Mouse (Mus musculus): ENCODE data around the gene Kcnk7. TPM values are rescaled to one million over a fixed set of nuclear protein-coding genes. Genes with fewer than 3 reads are reported as not detected.

Gene Kcnk7
- polyA plus RNA-seq, 1 experiment from 2014 or later, result not detected

- 5% methylated on average over 41 of the region's 41 CpGs for WGBS
- ATAC-seq (ENCODE audit: low FRiP score) (peak; percentile 86), DNase-seq (ENCODE audit: low spot score, missing footprints) (peak; percentile 93)
- no peaks in the 10 kb centered on the region for H3K9me3 ChIP-seq (ENCODE audit: control insufficient read depth, low read length)
- H3K4me3 ChIP-seq (ENCODE audit: low read depth, low read length), result peak overlapping the region; percentile 33
- peaks cover 20% of the 10 kb centered on the region; the same call in 1 of the 2 replicates for H3K36me3 ChIP-seq (ENCODE audit: control insufficient read depth, insufficient read depth, low read length)
- peaks cover 2% of the 10 kb centered on the region; the same call in 1 of the 2 replicates for H3K27me3 ChIP-seq (ENCODE audit: control insufficient read depth, insufficient read depth, low read length)
- peaks cover 22% of the 10 kb centered on the region for H3K4me1 ChIP-seq (ENCODE audit: control insufficient read depth, insufficient read depth, low read length)
- peak overlapping the region; percentile 54 for H3K9ac ChIP-seq (ENCODE audit: low read length)
- H3K27ac ChIP-seq (ENCODE audit: low read depth, low read length), result no peak overlapping the region
- peak overlapping the region; percentile 65 for H3K4me2 ChIP-seq
Measured at GRCm38 (mm10) chr19:5695849-5696462, 8.2 kb upstream of the Kcnk7 start.

GRCm38 (mm10) chr19:5704801-5705571 lies 819 bp downstream of the Kcnk7 start:
- DNase-seq (ENCODE audit: low spot score, missing footprints) (no peak), ATAC-seq (ENCODE audit: low FRiP score) (no peak)
- 45% methylated on average over 10 of the region's 10 CpGs for WGBS
- Histone ChIP-seq H3K4me2 (no peak overlapping the region), H3K4me3 (ENCODE audit: low read depth, low read length) (no peak overlapping the region), H3K27me3 (ENCODE audit: control insufficient read depth, insufficient read depth, low read length) (no peaks in the 10 kb centered on the region), H3K27ac (ENCODE audit: low read depth, low read length) (no peak overlapping the region), H3K4me1 (ENCODE audit: control insufficient read depth, insufficient read depth, low read length) (no peaks in the 10 kb centered on the region; the same call in 1 of the 2 replicates), H3K36me3 (ENCODE audit: control insufficient read depth, insufficient read depth, low read length) (peaks cover 24% of the 10 kb centered on the region), H3K9me3 (ENCODE audit: control insufficient read depth, low read length) (no peaks in the 10 kb centered on the region), H3K9ac (ENCODE audit: low read length) (no peak overlapping the region)

DNA sequence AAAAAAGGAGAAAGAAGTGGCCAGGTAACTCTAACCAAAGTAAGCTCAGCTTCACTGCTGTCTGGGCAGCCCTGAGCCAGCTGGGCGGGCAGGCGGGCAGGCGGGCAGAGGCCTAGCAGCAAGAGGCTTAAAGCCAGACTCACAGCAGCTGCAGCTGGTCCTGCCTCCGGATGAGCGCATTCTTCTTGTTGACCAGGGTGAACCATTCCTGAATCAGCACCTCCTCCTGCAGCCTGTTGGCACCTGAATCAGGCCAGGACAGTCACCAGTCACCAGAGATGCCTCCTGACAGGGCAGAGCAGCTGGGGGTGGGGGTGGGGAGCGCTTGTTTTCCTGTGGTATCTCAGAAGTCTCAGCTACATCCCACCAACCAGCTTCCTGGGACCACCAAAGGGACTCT lies 5.9 kb downstream of the Kcnk7 start:
- DNase-seq (ENCODE audit: low spot score, missing footprints) (no peak), ATAC-seq (ENCODE audit: low FRiP score) (no peak)
- H3K36me3 ChIP-seq (ENCODE audit: control insufficient read depth, insufficient read depth, low read length), result peaks cover 12% of the 10 kb centered on the region
- no peak overlapping the region for H3K4me3 ChIP-seq (ENCODE audit: low read depth, low read length)
- no peaks in the 10 kb centered on the region for H3K27me3 ChIP-seq (ENCODE audit: control insufficient read depth, insufficient read depth, low read length)
- H3K4me1 ChIP-seq (ENCODE audit: control insufficient read depth, insufficient read depth, low read length), result no peaks in the 10 kb centered on the region
- H3K4me2 ChIP-seq, result no peak overlapping the region
- H3K9me3 ChIP-seq (ENCODE audit: control insufficient read depth, low read length), result no peaks in the 10 kb centered on the region
- no peak overlapping the region for H3K27ac ChIP-seq (ENCODE audit: low read depth, low read length)
- WGBS, result 88% methylated on average over 6 of the region's 6 CpGs
- no peak overlapping the region for H3K9ac ChIP-seq (ENCODE audit: low read length)

- Histone ChIP-seq H3K4me3 (ENCODE audit: low read depth, low read length) (no peak overlapping the region), H3K4me1 (ENCODE audit: control insufficient read depth, insufficient read depth, low read length) (peaks cover 4% of the 10 kb centered on the region), H3K27ac (ENCODE audit: low read depth, low read length) (no peak overlapping the region), H3K4me2 (no peak overlapping the region), H3K9ac (ENCODE audit: low read length) (no peak overlapping the region), H3K36me3 (ENCODE audit: control insufficient read depth, insufficient read depth, low read length) (peaks cover 12% of the 10 kb centered on the region), H3K27me3 (ENCODE audit: control insufficient read depth, insufficient read depth, low read length) (no peaks in the 10 kb centered on the region), H3K9me3 (ENCODE audit: control insufficient read depth, low read length) (no peaks in the 10 kb centered on the region)
- ATAC-seq (ENCODE audit: low FRiP score), result no peak
- 75% methylated on average over 8 of the region's 8 CpGs for WGBS
- DNase-seq (ENCODE audit: low spot score, missing footprints), result no peak
Measured at GRCm38 (mm10) chr19:5710581-5710980, 6.4 kb downstream of the Kcnk7 start.

DNA sequence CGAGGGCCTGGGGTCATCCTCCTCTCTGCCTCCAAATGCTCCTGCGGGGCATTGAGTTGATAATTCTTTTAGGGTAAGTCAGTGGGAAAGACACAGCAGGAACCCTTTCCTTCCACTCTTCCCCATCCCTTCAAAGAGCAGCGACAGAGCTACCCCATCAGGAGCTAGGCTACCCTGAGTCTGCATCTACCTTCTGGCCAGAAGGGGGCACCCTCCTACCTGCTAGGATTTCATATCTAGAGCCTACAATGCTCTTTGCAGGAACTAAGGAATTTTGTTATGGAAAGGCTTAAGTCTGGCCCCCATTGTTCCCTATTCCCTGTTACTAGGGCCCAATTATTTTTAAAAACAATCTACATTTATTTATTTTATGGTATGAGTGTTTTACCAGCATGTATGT lies 7.1 kb downstream of the Kcnk7 start:
- H3K27ac ChIP-seq (ENCODE audit: low read depth, low read length), result no peak overlapping the region
- WGBS, result 8% methylated on average over 3 of the region's 3 CpGs
- H3K4me3 ChIP-seq (ENCODE audit: low read depth, low read length), result no peak overlapping the region
- H3K36me3 ChIP-seq (ENCODE audit: control insufficient read depth, insufficient read depth, low read length), result peaks cover 12% of the 10 kb centered on the region
- H3K9me3 ChIP-seq (ENCODE audit: control insufficient read depth, low read length), result no peaks in the 10 kb centered on the region
- H3K9ac ChIP-seq (ENCODE audit: low read length), result no peak overlapping the region
- peak; percentile 91 for DNase-seq (ENCODE audit: low spot score, missing footprints)
- no peaks in the 10 kb centered on the region for H3K27me3 ChIP-seq (ENCODE audit: control insufficient read depth, insufficient read depth, low read length)
- peaks cover 10% of the 10 kb centered on the region for H3K4me1 ChIP-seq (ENCODE audit: control insufficient read depth, insufficient read depth, low read length)
- no peak overlapping the region for H3K4me2 ChIP-seq
- ATAC-seq (ENCODE audit: low FRiP score), result no peak

DNA sequence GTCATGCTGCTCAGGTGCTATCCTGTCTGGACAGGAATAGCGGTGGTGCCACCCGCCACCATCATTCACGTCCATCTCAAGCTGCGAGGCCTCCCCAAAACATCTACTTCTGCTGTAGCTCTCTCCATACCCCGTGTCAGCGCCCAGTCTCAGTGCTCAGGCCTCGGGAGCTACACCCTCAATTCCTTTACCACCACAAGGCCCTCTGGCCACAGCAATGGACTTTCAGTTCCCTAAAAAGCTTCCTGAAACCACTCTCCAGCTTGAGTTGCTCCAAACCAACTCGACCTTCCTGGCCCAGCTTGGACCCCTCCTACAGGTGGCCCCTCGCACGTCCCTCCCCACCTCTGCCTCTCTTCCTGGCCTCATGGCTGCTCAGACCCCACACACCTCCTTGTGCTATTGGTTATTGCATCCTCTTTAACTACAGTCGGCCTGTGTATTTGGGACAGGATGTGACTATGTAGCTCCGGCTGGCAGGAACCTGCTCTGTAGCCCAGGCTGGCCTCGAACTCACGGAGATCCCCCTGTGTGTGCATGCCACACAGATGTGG lies 7.8 kb downstream of the Kcnk7 start:
- 92% methylated on average over 14 of the region's 14 CpGs for WGBS
- Histone ChIP-seq H3K27me3 (ENCODE audit: control insufficient read depth, insufficient read depth, low read length) (no peaks in the 10 kb centered on the region), H3K36me3 (ENCODE audit: control insufficient read depth, insufficient read depth, low read length) (peaks cover 12% of the 10 kb centered on the region), H3K4me1 (ENCODE audit: control insufficient read depth, insufficient read depth, low read length) (peaks cover 17% of the 10 kb centered on the region), H3K27ac (ENCODE audit: low read depth, low read length) (no peak overlapping the region), H3K9ac (ENCODE audit: low read length) (no peak overlapping the region), H3K4me2 (no peak overlapping the region), H3K4me3 (ENCODE audit: low read depth, low read length) (no peak overlapping the region), H3K9me3 (ENCODE audit: control insufficient read depth, low read length) (no peaks in the 10 kb centered on the region)
- DNase-seq (ENCODE audit: low spot score, missing footprints) (no peak), ATAC-seq (ENCODE audit: low FRiP score) (no peak)

GRCm38 (mm10) chr19:5713255-5713654 lies 9.1 kb downstream of the Kcnk7 start:
- no peak overlapping the region for H3K27ac ChIP-seq (ENCODE audit: low read depth, low read length)
- H3K4me3 ChIP-seq (ENCODE audit: low read depth, low read length), result no peak overlapping the region
- WGBS, result 79% methylated on average over 5 of the region's 5 CpGs
- no peak overlapping the region for H3K4me2 ChIP-seq
- no peaks in the 10 kb centered on the region for H3K9me3 ChIP-seq (ENCODE audit: control insufficient read depth, low read length)
- H3K27me3 ChIP-seq (ENCODE audit: control insufficient read depth, insufficient read depth, low read length), result no peaks in the 10 kb centered on the region
- DNase-seq (ENCODE audit: low spot score, missing footprints), result no peak
- peaks cover 19% of the 10 kb centered on the region for H3K4me1 ChIP-seq (ENCODE audit: control insufficient read depth, insufficient read depth, low read length)
- no peak for ATAC-seq (ENCODE audit: low FRiP score)
- no peak overlapping the region for H3K9ac ChIP-seq (ENCODE audit: low read length)
- H3K36me3 ChIP-seq (ENCODE audit: control insufficient read depth, insufficient read depth, low read length), result peaks cover 6% of the 10 kb centered on the region; the same call in 1 of the 2 replicates

GRCm38 (mm10) chr19:5713730-5714129 lies 9.6 kb downstream of the Kcnk7 start:
- ATAC-seq (ENCODE audit: low FRiP score) (no peak), DNase-seq (ENCODE audit: low spot score, missing footprints) (no peak)
- H3K9me3 ChIP-seq (ENCODE audit: control insufficient read depth, low read length), result no peaks in the 10 kb centered on the region
- no peaks in the 10 kb centered on the region for H3K27me3 ChIP-seq (ENCODE audit: control insufficient read depth, insufficient read depth, low read length)
- no peak overlapping the region for H3K27ac ChIP-seq (ENCODE audit: low read depth, low read length)
- no peak overlapping the region for H3K9ac ChIP-seq (ENCODE audit: low read length)
- H3K4me2 ChIP-seq, result no peak overlapping the region
- H3K4me3 ChIP-seq (ENCODE audit: low read depth, low read length), result no peak overlapping the region
- H3K4me1 ChIP-seq (ENCODE audit: control insufficient read depth, insufficient read depth, low read length), result peaks cover 19% of the 10 kb centered on the region
- 14% methylated on average over 2 of the region's 2 CpGs for WGBS
- H3K36me3 ChIP-seq (ENCODE audit: control insufficient read depth, insufficient read depth, low read length), result peaks cover 2% of the 10 kb centered on the region; the same call in 1 of the 2 replicates
